8 mouse cellular contexts compared by ENCODE assay signal in genomic region chr5:23782931-23783877, GRCm38 (mm10). TPM values are rescaled to one million over a fixed set of nuclear protein-coding genes. Genes with fewer than 3 reads are reported as not detected.
DNase-seq lines count a peak whose midpoint lies in the region; ATAC-seq and TF ChIP-seq lines count a peak whose summit lies in the region.

Gene Pus7, minus strand, starts transcription at chr5:23783711.

- H3K27me3 ChIP-seq in forebrain, embryonic 16.5 days (replicated peaks; ENCODE audit: control insufficient read depth, insufficient read depth, low read length) = no peaks in the 10 kb centered on the region
- no peaks in the 10 kb centered on the region for H3K27me3 ChIP-seq in lung, embryonic 15.5 days

- under 1% methylated on average over 72 of the region's 86 CpGs for WGBS in forebrain, embryonic 16.5 days
- under 1% methylated on average over 63 of the region's 86 CpGs for WGBS in lung, embryonic 15.5 days
- under 1% methylated on average over 82 of the region's 86 CpGs for WGBS in olfactory bulb, adult 2 months

- peak within 1 kb of the TSS; percentile 88 for H3K4me3 ChIP-seq in forebrain, embryonic 16.5 days (replicated peaks; ENCODE audit: low read length)
- H3K4me3 ChIP-seq in layer of hippocampus, adult 2 months = peak within 1 kb of the TSS; percentile 92
- H3K4me3 ChIP-seq in lung, embryonic 15.5 days = peak within 1 kb of the TSS; percentile 95
- peak within 1 kb of the TSS; percentile 87 for H3K4me3 ChIP-seq in olfactory bulb, adult 2 months (ENCODE audit: insufficient read depth, low read depth, low read length)

- H3K27ac ChIP-seq in forebrain, embryonic 16.5 days (ENCODE audit: low read length) = no peak within 1 kb of the TSS
- peak within 1 kb of the TSS; percentile 80 for H3K27ac ChIP-seq in layer of hippocampus, adult 2 months
- peak within 1 kb of the TSS; percentile 64 for H3K27ac ChIP-seq in lung, embryonic 15.5 days
- no peak within 1 kb of the TSS for H3K27ac ChIP-seq in olfactory bulb, adult 2 months (ENCODE audit: insufficient read depth, low read depth, low read length)

- peak; percentile 95 for ATAC-seq in forebrain, embryonic 16.5 days
- ATAC-seq in lung, embryonic 15.5 days (ENCODE audit: borderline replicate concordance, extremely low read depth, low FRiP score, low TSS enrichment) = peak; percentile 93

- DNase-seq in MEL-GATA-1-ER (ENCODE audit: extremely low read depth, low read depth) = peak; percentile 70
- DNase-seq in cerebellum, adult 18-20 months = peak; percentile 88 to 89
- DNase-seq in heart, postnatal 36 days = peak; percentile 82 to 83
- DNase-seq in layer of hippocampus, adult 2 months (ENCODE audit: low spot score in 2 of 2) = peak; percentile 84
- DNase-seq in thymus, adult 18-20 months = peak; percentile 61 to 67

- peak within 1 kb of the TSS; percentile 80 for H3K9ac ChIP-seq in forebrain, embryonic 16.5 days (replicated peaks; ENCODE audit: low read depth, low read length)
- peak within 1 kb of the TSS; percentile 84 for H3K9ac ChIP-seq in lung, embryonic 15.5 days

- peaks cover 11% of the 10 kb centered on the region for H3K4me1 ChIP-seq in forebrain, embryonic 16.5 days (replicated peaks; ENCODE audit: control insufficient read depth, insufficient read depth, low read length)
- peaks cover 26% of the 10 kb centered on the region for H3K4me1 ChIP-seq in lung, embryonic 15.5 days
- peaks cover 10% of the 10 kb centered on the region for H3K4me1 ChIP-seq in olfactory bulb, adult 2 months (ENCODE audit: control insufficient read depth, insufficient read depth, low read length)

- intact Hi-C loops in heart, postnatal 36 days (cut with DNase I) = loop anchor here (10.0 kb wide), 1 partner anchor 1238 kb away; no protein-coding TSS in a partner anchor

- H3K36me3 ChIP-seq in forebrain, embryonic 16.5 days (ENCODE audit: control insufficient read depth, insufficient read depth) = no peaks in the 10 kb centered on the region
- no peaks in the 10 kb centered on the region for H3K36me3 ChIP-seq in lung, embryonic 15.5 days

- H3K4me2 ChIP-seq in forebrain, embryonic 16.5 days (ENCODE audit: low read length) = peak within 1 kb of the TSS; percentile 80
- peak within 1 kb of the TSS; percentile 73 for H3K4me2 ChIP-seq in lung, embryonic 15.5 days

- no peaks in the 10 kb centered on the region for H3K9me3 ChIP-seq in forebrain, embryonic 16.5 days (ENCODE audit: control insufficient read depth, low read length)
- H3K9me3 ChIP-seq in lung, embryonic 15.5 days = no peaks in the 10 kb centered on the region

- TF ChIP-seq POLR2A in olfactory bulb, adult 2 months (IDR thresholded peaks at IDR 0.05; ENCODE audit: insufficient read depth, low read depth, low read length) = peak; percentile 66

- 0 out of 2 replicates have a peak, but pooled peaks have one; percentile 3 for TF ChIP-seq CTCF in layer of hippocampus, adult 2 months (conservative IDR thresholded peaks at IDR 0.05)
- no peak for TF ChIP-seq CTCF in olfactory bulb, adult 2 months (IDR thresholded peaks at IDR 0.05; ENCODE audit: insufficient read depth, low read depth, low read length)

RNA-seq across cellular contexts. Expression of gene Pus7, which starts in this region (rescaled TPM):
- polyA plus RNA-seq in forebrain, embryonic 16.5 days (2015; fragmentation: Nextera tagmentation; extraction: Ambion mirVana) = 22.0 and 22.2 TPM in 2 replicates
- 1 to 10 TPM; 9.5 TPM for total RNA-seq in heart, postnatal 36 days (2021)
- total RNA-seq in layer of hippocampus, adult 2 months (2021) = 10 to 100 TPM; 14.6 to 17.7 TPM
- polyA plus RNA-seq in lung, embryonic 15.5 days (2015; fragmentation: Nextera tagmentation; extraction: Ambion mirVana) = 27.1 and 28.6 TPM in 2 replicates
- polyA plus RNA-seq in olfactory bulb, adult 2 months (2012; ENCODE audit: insufficient read depth, insufficient read length, low replicate concordance, missing spikeins) = not detected in 2 replicates

Comparison
In these comparisons a context has a peak if more than half of its experiments do, and no peak if none do; other contexts are left out.
1. H3K27ac ChIP-seq: peak in layer of hippocampus, adult 2 months (single experiment) and lung, embryonic 15.5 days (single experiment); none in forebrain, embryonic 16.5 days (single experiment) and olfactory bulb, adult 2 months (single experiment).
2. Peak in every context shown above with its lines, with median percentiles within 50 percentile points of each other: DNase-seq and H3K4me3 ChIP-seq.